Mouse (Mus musculus): Measurements from ENCODE around the gene Zfp318.

DNA sequence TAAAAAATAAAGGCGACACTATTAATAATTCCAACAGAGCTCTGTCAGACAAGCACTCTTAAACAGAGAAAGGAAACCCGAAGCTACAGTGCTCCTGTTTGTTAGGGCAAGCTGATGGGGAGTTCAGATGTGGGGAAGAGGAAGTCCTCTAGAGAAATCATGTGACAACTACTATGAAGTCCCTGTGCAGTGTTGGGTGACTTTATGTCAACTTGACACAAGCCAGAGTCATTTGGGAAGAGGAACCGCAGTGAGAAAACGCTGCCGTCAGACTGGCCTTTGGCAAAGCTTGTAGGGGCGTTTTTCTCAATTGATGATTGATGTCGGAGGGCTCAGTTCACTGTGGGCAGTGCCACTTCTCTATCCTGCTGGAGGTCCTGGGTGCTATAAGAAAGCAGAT is 42.3 kb upstream of the Zfp318 start:
- TF ChIP-seq CTCF (conservative IDR thresholded peaks at IDR 0.05; ENCODE audit: low read length): no peak
- TF ChIP-seq NANOG (IDR thresholded peaks at IDR 0.05; ENCODE audit: borderline replicate concordance, low read length): no peak
- TF ChIP-seq POU5F1 (IDR thresholded peaks at IDR 0.05; ENCODE audit: borderline replicate concordance, low read length): no peak
